Mouse (Mus musculus) thymus, postnatal 25 days (tissue): ENCODE measurements around the gene Zfy1.
"Not testable (repeated sequence)": the region's sequence is repeated elsewhere in the genome, so short reads cannot be mapped to it uniquely, and the experiment has no call there.

ENCODE experiments used
- DNase-seq: peaks from one replicate; pipeline ENCODE4 v3.0.0; 2022

Gene Zfy1

DNA sequence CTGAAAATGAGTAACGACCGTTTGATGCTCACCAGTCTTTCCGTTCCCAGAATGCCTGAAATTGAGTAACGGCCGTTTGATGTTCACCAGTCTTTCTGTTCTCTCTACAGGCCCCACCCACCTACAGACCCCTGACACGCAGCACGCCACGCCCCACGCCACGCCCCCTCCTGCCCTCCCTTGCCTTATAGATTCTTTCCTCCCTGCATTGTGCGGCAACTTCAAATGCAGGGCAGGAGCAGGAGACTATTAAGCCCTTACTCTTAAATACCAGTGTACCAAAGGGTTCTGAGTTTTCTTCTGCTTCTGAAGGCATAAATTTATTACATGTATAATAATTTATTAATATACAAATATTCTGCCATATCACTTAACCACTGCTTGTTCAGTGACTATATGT lies at the start of gene Zfy1:
TSS of gene Zfy1 (minus strand) at position 101 of the 400 bp plus-strand sequence.
- DNase-seq = not testable (repeated sequence)

DNA sequence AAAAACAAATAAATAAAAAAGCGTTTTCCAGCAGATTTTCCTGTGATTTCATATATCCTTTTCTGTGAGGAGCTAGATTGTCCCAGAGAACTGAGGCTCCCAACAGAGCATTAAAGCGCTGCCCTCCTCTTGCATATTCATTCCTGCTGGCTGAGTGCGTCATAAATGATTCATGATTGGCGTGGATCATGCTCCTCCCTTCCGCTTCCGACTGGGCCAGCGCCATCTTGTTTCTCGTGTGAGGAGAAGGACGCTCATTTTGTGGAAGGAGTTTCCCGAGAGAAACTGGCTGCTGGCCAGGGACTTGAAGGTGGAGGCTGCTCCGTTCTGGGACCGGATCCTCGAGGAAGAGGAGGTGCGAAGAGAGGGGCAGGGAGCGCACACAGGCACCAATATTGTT lies 21.2 kb upstream of the Zfy1 start, which contains the start of gene Uba1y:
TSS of gene Uba1y (plus strand) at position 254 of the 400 bp plus-strand sequence.
- no peak for DNase-seq

DNA sequence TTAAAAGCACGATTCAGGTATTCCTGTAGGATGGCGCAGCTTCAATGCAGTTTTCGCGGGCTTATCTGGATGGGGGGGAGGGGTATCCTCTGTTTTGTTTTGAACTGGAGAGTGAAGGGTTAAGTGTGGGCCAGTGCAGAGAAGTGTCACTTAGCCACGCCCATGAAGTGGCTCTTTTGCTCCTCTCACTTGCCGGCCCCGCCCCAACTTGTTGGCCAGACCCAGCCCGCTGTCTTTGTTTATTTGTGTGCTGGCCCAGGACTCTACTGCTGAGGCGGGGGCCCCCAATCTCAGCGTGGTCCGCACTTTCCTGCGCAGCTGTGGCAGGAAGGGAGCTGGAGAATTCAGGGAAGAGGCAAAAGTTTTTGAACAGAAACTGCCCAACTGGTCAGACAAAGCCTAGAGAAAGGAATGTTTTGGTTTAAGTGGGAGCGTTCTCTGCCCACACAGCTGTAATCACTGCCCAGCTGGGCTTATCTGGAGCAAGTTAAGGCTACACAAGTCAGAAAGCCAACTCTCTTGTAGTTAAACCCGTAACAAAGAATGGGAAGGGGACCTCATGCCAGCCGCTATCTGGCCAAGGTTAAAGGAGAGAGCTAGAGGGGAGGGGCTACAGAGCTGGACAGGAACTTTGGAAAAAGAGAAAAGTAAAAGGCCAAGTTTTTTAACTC lies 11.9 kb upstream of the Zfy1 start:
- DNase-seq = no peak
